Mouse (Mus musculus): Measurements from ENCODE around the gene Gm49336. TPM values are rescaled to one million over a fixed set of nuclear protein-coding genes. Genes with fewer than 3 reads are reported as not detected.

Gene Gm49336
- polyA plus RNA-seq, 1 experiment from 2014 or later = 63.9 TPM

- Histone ChIP-seq H3K27me3 (no peaks in the 10 kb centered on the region), H3K36me3 (no peaks in the 10 kb centered on the region), H3K27ac (no peak overlapping the region), H3K4me3 (no peak overlapping the region), H3K4me2 (replicated peaks) (no peak overlapping the region), H3K9me3 (replicated peaks) (no peaks in the 10 kb centered on the region), H3K4me1 (peaks cover 13% of the 10 kb centered on the region), H3K9ac (no peak overlapping the region)
- ATAC-seq (ENCODE audit: low FRiP score) = no peak
- WGBS = 82% methylated on average over 7 of the region's 7 CpGs
These were observed 11.0 kb upstream of the Gm49336 start for GRCm38 (mm10) chr14:60262316-60262715.

- ATAC-seq (ENCODE audit: low FRiP score) = no peak
- no peak overlapping the region for H3K4me3 ChIP-seq
- H3K4me2 ChIP-seq (replicated peaks) = no peak overlapping the region
- no peak overlapping the region for H3K9ac ChIP-seq
- 94% methylated on average over 1 of the region's 1 CpGs for WGBS
- H3K4me1 ChIP-seq = no peaks in the 10 kb centered on the region
- H3K9me3 ChIP-seq (replicated peaks) = no peaks in the 10 kb centered on the region
- no peaks in the 10 kb centered on the region for H3K36me3 ChIP-seq
- no peaks in the 10 kb centered on the region for H3K27me3 ChIP-seq
- no peak overlapping the region for H3K27ac ChIP-seq
These were observed 6.5 kb upstream of the Gm49336 start for GRCm38 (mm10) chr14:60257851-60258250.

- peaks cover 5% of the 10 kb centered on the region; the same call in 1 of the 2 replicates for H3K4me1 ChIP-seq
- no peak overlapping the region for H3K9ac ChIP-seq
- H3K27me3 ChIP-seq = no peaks in the 10 kb centered on the region
- no peak overlapping the region for H3K4me3 ChIP-seq
- ATAC-seq (ENCODE audit: low FRiP score) = no peak
- H3K9me3 ChIP-seq (replicated peaks) = no peaks in the 10 kb centered on the region
- WGBS = 86% methylated on average over 4 of the region's 4 CpGs
- H3K4me2 ChIP-seq (replicated peaks) = no peak overlapping the region
- no peaks in the 10 kb centered on the region for H3K36me3 ChIP-seq
- no peak overlapping the region for H3K27ac ChIP-seq
These were observed 5.8 kb upstream of the Gm49336 start for GRCm38 (mm10) chr14:60257101-60257500.

- Histone ChIP-seq H3K9ac (0 out of 2 replicates have a peak overlapping the region, but pooled peaks have one; percentile 1), H3K27me3 (no peaks in the 10 kb centered on the region), H3K4me1 (peaks cover 5% of the 10 kb centered on the region; the same call in 1 of the 2 replicates), H3K36me3 (no peaks in the 10 kb centered on the region), H3K4me3 (no peak overlapping the region), H3K9me3 (replicated peaks) (no peaks in the 10 kb centered on the region), H3K4me2 (replicated peaks) (no peak overlapping the region), H3K27ac (no peak overlapping the region)
- WGBS = 28% methylated on average over 3 of the region's 3 CpGs
- no peak for ATAC-seq (ENCODE audit: low FRiP score)
These were observed 5.0 kb upstream of the Gm49336 start for GRCm38 (mm10) chr14:60256356-60256755.

GRCm38 (mm10) chr14:60254774-60255173 is 3.5 kb upstream of the Gm49336 start:
- Histone ChIP-seq H3K27me3 (no peaks in the 10 kb centered on the region), H3K27ac (no peak overlapping the region), H3K9ac (no peak overlapping the region), H3K9me3 (replicated peaks) (no peaks in the 10 kb centered on the region), H3K4me2 (replicated peaks) (no peak overlapping the region), H3K36me3 (no peaks in the 10 kb centered on the region), H3K4me3 (no peak overlapping the region), H3K4me1 (peaks cover 12% of the 10 kb centered on the region)
- no peak for ATAC-seq (ENCODE audit: low FRiP score)

- H3K4me1 ChIP-seq = peaks cover 21% of the 10 kb centered on the region
- no peaks in the 10 kb centered on the region for H3K36me3 ChIP-seq
- no peak overlapping the region for H3K27ac ChIP-seq
- H3K27me3 ChIP-seq = no peaks in the 10 kb centered on the region
- H3K9ac ChIP-seq = no peak overlapping the region
- no peak overlapping the region for H3K4me3 ChIP-seq
- no peaks in the 10 kb centered on the region for H3K9me3 ChIP-seq (replicated peaks)
- ATAC-seq (ENCODE audit: low FRiP score) = no peak
- no peak overlapping the region for H3K4me2 ChIP-seq (replicated peaks)
- WGBS = 90% methylated on average over 3 of the region's 3 CpGs
These were observed 2.2 kb upstream of the Gm49336 start for GRCm38 (mm10) chr14:60253466-60253865.

GRCm38 (mm10) chr14:60252004-60253000 is 995 bp upstream of the Gm49336 start:
- 22% methylated on average over 15 of the region's 15 CpGs for WGBS
- H3K27ac ChIP-seq = peak overlapping the region; percentile 87
- H3K4me3 ChIP-seq = peak overlapping the region; percentile 80
- H3K4me1 ChIP-seq = peaks cover 21% of the 10 kb centered on the region
- peak; percentile 43 for ATAC-seq (ENCODE audit: low FRiP score)
- H3K9ac ChIP-seq = peak overlapping the region; percentile 80
- H3K36me3 ChIP-seq = no peaks in the 10 kb centered on the region
- peak overlapping the region; percentile 89 for H3K4me2 ChIP-seq (replicated peaks)
- no peaks in the 10 kb centered on the region for H3K27me3 ChIP-seq
- no peaks in the 10 kb centered on the region for H3K9me3 ChIP-seq (replicated peaks)

- H3K4me3 ChIP-seq = peak overlapping the region; percentile 80
- H3K4me1 ChIP-seq = peaks cover 21% of the 10 kb centered on the region
- peak; percentile 83 for ATAC-seq (ENCODE audit: low FRiP score)
- H3K4me2 ChIP-seq (replicated peaks) = peak overlapping the region; percentile 89
- under 1% methylated on average over 39 of the region's 39 CpGs for WGBS
- H3K27ac ChIP-seq = peak overlapping the region; percentile 93
- peak overlapping the region; percentile 92 for H3K9ac ChIP-seq
- H3K36me3 ChIP-seq = no peaks in the 10 kb centered on the region
- no peaks in the 10 kb centered on the region for H3K9me3 ChIP-seq (replicated peaks)
- no peaks in the 10 kb centered on the region for H3K27me3 ChIP-seq
These were observed 428 bp downstream of the Gm49336 start for GRCm38 (mm10) chr14:60250879-60251278.

- Histone ChIP-seq H3K4me3 (peak overlapping the region; percentile 80), H3K9ac (peak overlapping the region; percentile 92), H3K4me1 (peaks cover 21% of the 10 kb centered on the region), H3K27ac (no peak overlapping the region; the same call in 1 of the 2 replicates), H3K27me3 (no peaks in the 10 kb centered on the region), H3K4me2 (replicated peaks) (peak overlapping the region; percentile 89), H3K9me3 (replicated peaks) (no peaks in the 10 kb centered on the region), H3K36me3 (no peaks in the 10 kb centered on the region)
- no peak for ATAC-seq (ENCODE audit: low FRiP score)
- 30% methylated on average over 8 of the region's 8 CpGs for WGBS
These were observed 941 bp downstream of the Gm49336 start for GRCm38 (mm10) chr14:60250366-60250765.

GRCm38 (mm10) chr14:60238551-60238950 is 12.8 kb downstream of the Gm49336 start:
- H3K36me3 ChIP-seq = peaks cover 44% of the 10 kb centered on the region
- no peak for ATAC-seq (ENCODE audit: low FRiP score)

GRCm38 (mm10) chr14:60219886-60220285 is 31.4 kb downstream of the Gm49336 start:
- H3K4me1 ChIP-seq = no peaks in the 10 kb centered on the region
- no peak overlapping the region for H3K4me3 ChIP-seq
- H3K27me3 ChIP-seq = no peaks in the 10 kb centered on the region
- H3K4me2 ChIP-seq (replicated peaks) = no peak overlapping the region
- H3K9ac ChIP-seq = no peak overlapping the region
- H3K36me3 ChIP-seq = peaks cover 21% of the 10 kb centered on the region
- H3K9me3 ChIP-seq (replicated peaks) = no peaks in the 10 kb centered on the region
- WGBS = 92% methylated on average over 10 of the region's 10 CpGs
- no peak for ATAC-seq (ENCODE audit: low FRiP score)
- no peak overlapping the region for H3K27ac ChIP-seq

More at GRCm38 (mm10) chr14:60238551-60238950, 12.8 kb downstream of the Gm49336 start:
- H3K4me3 ChIP-seq = no peak overlapping the region
- WGBS = 83% methylated on average over 3 of the region's 3 CpGs
- H3K4me2 ChIP-seq (replicated peaks) = no peak overlapping the region
- H3K4me1 ChIP-seq = no peaks in the 10 kb centered on the region
- H3K27ac ChIP-seq = no peak overlapping the region
- H3K9ac ChIP-seq = no peak overlapping the region
- H3K9me3 ChIP-seq (replicated peaks) = no peaks in the 10 kb centered on the region
- no peaks in the 10 kb centered on the region for H3K27me3 ChIP-seq

GRCm38 (mm10) chr14:60217616-60218015 is 33.7 kb downstream of the Gm49336 start:
- Histone ChIP-seq H3K9ac (no peak overlapping the region), H3K4me3 (no peak overlapping the region), H3K27ac (no peak overlapping the region), H3K36me3 (peaks cover 21% of the 10 kb centered on the region), H3K4me1 (no peaks in the 10 kb centered on the region), H3K27me3 (no peaks in the 10 kb centered on the region), H3K9me3 (replicated peaks) (no peaks in the 10 kb centered on the region), H3K4me2 (replicated peaks) (no peak overlapping the region)
- 98% methylated on average over 4 of the region's 4 CpGs for WGBS
- ATAC-seq (ENCODE audit: low FRiP score) = no peak

All from hindbrain, embryonic 12.5 days (tissue).